Mouse (Mus musculus) lung, postnatal 14 days (tissue): Measurements from ENCODE around the gene Zfp385a.

Experiments
- DNase-seq: peaks from one replicate; pipeline ENCODE4 v3.0.0; 2021

Zfp385a gene

DNA sequence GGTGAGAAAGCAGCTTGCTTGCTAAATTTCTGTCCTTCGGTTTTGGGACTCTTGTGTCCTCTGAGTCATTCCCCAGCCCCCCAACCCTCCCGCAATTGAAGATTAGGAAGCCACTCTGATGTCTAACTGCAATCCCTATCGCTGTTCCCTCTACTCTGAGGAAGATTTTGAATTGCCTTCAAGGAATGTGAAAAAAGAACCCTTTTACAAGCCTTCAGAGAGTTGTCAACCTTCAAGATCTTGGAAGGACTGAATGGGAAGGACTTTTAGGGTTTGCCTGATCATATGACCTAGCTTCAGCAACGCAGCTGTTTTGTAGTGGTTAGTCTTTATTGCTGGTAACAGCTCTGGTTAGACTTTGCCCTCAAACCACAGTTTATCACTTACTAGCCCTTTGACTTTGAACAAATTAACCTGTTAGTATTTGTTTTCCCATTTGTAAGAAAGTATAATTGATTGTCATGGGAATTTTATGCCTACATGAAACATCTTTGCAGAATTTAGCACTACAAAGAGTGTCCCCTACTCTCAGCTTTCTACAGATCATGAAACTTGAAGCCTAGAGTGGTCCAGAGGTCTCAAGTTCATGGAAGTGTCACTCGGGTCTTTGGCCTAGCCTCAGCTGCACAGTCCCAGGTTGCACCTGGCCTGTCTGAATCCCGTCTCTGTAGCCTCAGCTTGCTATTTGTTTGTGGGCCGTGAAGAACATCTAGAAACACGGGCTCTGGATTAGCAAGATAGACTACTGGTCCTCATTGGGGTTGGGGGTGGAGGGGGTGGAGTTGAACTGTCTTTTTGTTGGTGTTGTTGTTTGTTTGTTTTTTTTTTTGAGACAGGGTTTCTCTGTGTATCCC is 33.9 kb downstream of the Zfp385a start:
- no peak for DNase-seq

- peak; percentile 95 for DNase-seq
Observed at GRCm38 (mm10) chr15:103305070-103305678, 34.7 kb downstream of the Zfp385a start.

GRCm38 (mm10) chr15:103304616-103304969 is 35.3 kb downstream of the Zfp385a start:
- DNase-seq, result no peak

- DNase-seq, result no peak
Observed at GRCm38 (mm10) chr15:103303916-103304615, 35.8 kb downstream of the Zfp385a start.

DNA sequence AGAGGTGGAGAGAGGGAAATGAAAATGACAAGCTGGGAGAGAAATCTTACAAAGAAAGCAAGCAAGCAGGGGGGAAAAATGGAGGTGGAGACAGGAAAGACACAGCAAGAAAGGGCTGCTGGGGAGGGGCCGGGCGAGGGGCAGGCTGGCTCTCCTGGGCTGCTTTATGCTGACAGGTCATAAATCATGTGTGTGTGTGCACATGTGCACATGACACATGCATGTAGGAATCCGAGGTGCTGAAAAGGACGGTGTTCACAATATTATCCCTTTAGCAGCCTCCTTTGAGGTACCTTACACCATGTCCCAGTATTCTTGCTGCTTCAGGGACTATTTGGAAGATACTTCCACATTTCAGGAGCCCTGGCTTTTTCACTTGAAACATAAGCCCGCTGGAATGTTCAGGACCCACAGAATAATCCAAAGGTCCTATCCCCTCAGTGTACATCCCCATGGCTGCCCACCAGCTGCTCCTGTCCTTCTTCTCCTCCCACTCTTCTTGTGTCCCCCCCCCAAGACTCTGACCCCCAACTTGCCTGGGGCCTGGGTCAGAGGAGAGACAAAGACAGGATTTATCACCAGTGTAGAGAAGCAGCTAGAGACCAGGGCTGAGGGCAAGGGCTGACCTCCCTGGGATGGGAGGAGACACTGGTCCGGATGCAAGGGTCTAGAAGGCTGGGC is 37.4 kb downstream of the Zfp385a start:
- DNase-seq, result no peak

- DNase-seq, result no peak
Observed at GRCm38 (mm10) chr15:103301547-103302340, 38.1 kb downstream of the Zfp385a start.

DNA sequence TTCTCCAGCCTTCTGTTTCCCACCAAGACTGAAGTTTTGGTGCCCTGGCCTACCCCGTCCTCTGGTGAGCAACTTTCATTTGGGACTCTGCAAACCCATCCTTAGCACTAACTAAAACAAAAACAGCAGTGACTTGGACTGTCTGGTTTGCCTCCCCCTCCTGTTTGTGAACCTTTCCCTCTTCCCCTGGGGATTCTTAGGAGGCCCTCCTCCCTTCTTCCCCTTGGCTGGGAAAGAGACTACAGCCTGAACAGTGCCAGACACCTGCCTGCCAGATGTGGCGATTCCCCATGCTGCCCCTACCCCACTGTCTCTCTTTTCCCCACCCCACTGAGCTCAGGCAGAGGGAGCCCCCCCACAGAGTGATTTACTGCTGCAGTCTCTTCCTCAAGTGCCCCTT is 38.8 kb downstream of the Zfp385a start:
- no peak for DNase-seq

GRCm38 (mm10) chr15:103300560-103300959 is 39.3 kb downstream of the Zfp385a start:
- no peak for DNase-seq

DNA sequence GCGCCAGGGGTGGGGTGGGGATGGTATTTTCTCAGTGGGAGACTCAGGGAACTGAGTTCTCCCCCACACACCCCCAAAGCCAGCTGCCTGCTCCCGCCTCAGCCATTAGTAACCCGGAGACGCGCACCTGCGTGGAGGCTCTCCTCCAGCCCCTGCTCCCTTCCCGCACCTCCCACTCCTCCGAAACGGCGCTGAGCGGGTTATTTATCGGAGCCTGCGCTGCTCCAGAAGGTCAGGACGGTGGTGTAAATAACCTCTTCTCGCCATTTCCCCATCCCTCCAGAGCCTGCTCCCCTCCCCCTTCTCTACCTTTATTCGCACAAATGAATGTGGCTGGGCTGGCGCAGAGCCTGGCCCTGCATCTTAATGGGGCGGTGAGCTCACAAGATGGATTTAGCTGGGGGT is 39.8 kb downstream of the Zfp385a start:
- no peak for DNase-seq

DNA sequence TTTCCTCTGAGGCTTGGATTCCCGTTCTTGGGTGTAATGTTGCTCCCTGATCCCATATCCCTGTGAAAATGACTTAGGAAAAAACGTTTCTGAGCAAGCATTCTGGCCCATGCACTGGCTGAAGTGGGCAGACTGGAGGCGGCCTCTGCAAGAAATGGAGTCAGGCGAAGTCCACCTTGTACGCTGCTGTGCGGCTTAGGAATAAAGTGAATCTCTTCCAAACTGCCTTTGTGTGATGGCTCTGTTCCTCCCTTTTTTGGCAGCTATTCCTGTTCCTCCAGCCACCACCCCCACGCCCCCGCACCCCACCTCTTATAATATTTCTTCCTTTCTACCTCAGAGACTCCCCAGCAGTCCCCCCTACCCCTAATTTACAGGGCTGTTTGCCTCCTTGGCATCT is 40.2 kb downstream of the Zfp385a start:
- no peak for DNase-seq

- no peak for DNase-seq
Observed at GRCm38 (mm10) chr15:103298861-103299616, 40.9 kb downstream of the Zfp385a start.

DNA sequence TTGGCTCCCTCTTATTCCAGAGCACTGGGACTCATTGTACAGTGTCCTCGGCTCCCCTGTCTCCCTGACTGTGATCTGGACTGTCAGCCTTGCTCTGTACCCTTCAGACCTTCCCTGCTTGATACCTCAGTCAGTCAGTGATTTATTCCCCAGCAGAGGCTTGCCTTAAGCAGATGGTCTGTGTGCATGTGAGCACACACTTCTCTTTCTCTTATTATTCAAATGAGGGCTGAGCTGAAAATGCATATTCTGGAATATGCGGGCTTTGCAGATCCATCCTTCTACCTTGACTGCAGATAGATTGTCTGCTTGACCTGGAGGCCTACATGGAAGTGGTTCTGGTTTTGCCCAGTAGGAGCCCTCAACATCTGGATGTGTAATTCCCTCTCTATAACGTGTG is 41.9 kb downstream of the Zfp385a start:
- DNase-seq, result no peak

GRCm38 (mm10) chr15:103297313-103297712 is 42.6 kb downstream of the Zfp385a start:
- no peak for DNase-seq

DNA sequence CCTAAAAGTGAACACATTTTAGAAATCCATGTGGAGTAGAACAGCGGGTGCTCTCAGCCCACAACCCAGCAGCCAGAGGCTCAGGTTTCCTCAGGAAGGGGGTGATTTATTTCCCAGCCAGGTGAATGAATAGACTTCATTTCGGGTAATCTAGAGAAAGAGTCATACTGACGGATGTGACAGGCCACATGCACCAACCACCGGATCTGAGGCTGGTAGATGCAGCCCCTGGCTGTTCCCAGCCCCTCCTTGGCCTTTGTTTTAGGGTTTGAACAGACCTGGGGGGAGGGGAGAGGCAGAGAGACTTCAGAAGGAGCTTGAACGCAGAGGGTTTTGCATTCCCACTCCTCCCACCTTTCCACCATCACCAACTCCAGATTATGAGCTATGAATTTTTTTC is 44.0 kb downstream of the Zfp385a start:
- no peak for DNase-seq

GRCm38 (mm10) chr15:103294649-103295048 is 45.2 kb downstream of the Zfp385a start:
- no peak for DNase-seq

GRCm38 (mm10) chr15:103293375-103293774 is 46.5 kb downstream of the Zfp385a start:
- DNase-seq, result no peak

DNA sequence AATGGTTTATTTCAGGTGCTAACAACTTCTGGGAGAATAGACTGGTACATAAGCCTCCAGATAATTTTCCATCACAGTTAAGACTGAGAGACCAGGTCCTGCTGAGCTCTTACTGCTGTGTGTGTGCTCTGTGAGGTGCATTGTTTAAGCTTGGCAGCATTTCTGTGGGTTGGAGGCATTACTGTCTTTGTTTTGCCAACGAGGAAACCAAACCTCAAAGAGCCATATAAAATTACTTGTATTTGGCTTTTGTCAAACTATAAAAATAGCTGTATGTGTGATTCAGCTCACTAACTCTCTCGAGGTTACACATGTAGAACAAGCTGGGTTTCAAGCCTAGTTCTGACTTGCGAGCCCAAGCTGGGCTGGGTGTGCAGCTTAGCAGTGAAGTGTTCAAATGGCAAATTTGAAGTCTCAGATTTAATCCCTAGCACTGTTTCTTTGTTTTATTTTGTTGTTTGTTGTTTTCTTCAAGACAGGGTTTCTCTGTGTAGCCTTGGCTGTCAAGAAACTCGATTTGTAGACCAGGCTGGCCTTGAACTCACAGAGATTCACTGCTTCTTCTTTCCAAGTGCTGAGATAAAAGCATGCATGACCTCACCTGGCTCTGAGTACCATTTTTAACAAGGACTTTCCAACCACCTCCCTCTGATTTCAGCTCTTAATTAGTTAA is 47.1 kb downstream of the Zfp385a start:
- DNase-seq, result no peak

DNA sequence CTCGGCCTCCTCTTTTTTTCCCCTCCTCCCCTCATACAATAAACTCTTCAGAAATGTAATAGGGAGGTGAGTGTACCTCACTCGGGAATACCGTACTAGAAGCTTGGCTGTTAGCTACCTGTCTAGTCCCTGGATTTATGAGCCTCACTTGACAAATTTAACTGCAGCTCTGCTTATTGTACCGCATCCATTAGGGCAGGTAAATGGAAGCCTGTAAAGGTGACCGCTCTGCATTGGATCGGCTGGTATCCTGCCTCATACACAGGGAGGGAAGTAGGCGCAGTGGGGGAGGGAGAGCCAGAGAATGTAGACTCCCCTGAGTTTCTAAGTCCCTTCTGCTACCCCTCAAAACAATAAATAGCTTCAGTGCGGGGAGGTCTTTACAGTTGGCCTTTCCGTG is 49.0 kb downstream of the Zfp385a start:
- no peak for DNase-seq

GRCm38 (mm10) chr15:103290417-103290816 is 49.5 kb downstream of the Zfp385a start:
- DNase-seq, result no peak

DNA sequence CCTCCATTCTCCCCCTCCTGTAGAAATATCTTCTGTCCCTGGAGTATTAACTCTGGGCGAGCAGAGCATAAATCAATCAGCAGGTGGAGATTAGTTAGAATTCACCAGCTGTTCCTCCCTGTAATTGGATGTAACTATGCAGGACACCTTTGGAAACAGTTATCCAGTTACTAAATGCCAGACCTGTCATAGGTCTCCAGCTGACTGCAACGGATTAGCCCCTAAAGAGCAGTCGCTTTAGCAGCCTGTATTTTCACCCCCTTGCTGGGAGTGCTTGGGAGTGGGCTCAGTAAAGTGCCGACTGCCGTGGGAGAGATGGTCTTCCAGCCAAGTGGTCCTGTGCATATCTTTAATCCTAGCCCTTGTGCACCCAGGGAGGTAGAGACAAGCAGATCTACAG is 50.3 kb downstream of the Zfp385a start:
- DNase-seq, result no peak

DNA sequence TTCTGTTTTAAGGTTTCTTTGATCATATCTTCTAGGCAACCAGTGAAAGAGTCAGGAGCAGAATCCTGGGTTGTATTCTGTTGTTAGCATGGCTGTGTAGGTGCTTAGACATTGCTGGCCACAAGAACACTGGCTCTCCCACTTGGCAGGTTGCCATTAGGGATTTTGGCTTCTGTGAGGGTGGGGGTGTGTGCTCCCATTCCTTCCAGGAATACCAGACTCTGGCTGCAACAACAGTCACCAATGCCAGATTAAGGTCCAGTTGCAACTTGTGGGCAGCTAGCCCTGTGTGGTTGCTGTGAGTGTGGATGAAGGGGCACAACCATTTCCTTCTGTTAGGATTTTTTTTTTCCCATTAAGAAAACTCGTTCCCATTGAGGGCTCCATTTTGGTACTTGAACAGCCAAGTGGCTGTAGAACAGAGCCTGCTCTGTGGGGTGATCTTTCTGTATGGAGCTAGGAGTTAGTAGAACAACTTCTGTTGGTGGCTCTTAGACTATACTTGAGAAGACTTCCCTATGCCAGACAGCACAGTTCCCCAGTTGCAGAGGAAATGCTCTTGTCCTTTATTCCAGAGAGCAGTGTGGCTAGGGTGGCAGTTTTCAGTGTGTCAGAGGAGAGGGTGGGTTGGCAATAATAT is 54.0 kb downstream of the Zfp385a start:
- DNase-seq, result peak; percentile 63
